Mouse (Mus musculus): ENCODE results near the gene Rps3a1. TPM values are rescaled to one million over a fixed set of nuclear protein-coding genes. Genes with fewer than 3 reads are reported as not detected.
"Not testable (repeated sequence)": the region's sequence is repeated elsewhere in the genome, so short reads cannot be mapped to it uniquely, and the experiment has no call there.

Gene Rps3a1
- total and polyA plus RNA-seq, 2 experiments: 94.6 to 646 TPM

- DNase-seq (ENCODE audit: extremely low read depth, low read depth, low spot score): no peak
- H3K27me3 ChIP-seq (ENCODE audit: control insufficient read depth, insufficient read depth, low read length): no peaks in the 10 kb centered on the region
- 88% methylated on average over 8 of the region's 8 CpGs for WGBS
- H3K9ac ChIP-seq (ENCODE audit: low read depth, low read length): no peak overlapping the region
- peaks cover 34% of the 10 kb centered on the region; the same call in 1 of the 2 replicates for H3K36me3 ChIP-seq (ENCODE audit: control insufficient read depth, insufficient read depth, low read length)
- H3K27ac ChIP-seq (replicated peaks; ENCODE audit: insufficient read depth, low read depth, low read length): no peak overlapping the region
- TF ChIP-seq POLR2A (IDR thresholded peaks at IDR 0.05; ENCODE audit: extremely low read depth, insufficient read depth, low read length) (no peak), CTCF (IDR thresholded peaks at IDR 0.05; ENCODE audit: low read depth, low read length) (no peak)
- H3K4me3 ChIP-seq (ENCODE audit: insufficient read depth, low read depth, low read length): no peak overlapping the region
- no peaks in the 10 kb centered on the region for H3K79me2 ChIP-seq (ENCODE audit: control insufficient read depth, insufficient read depth, low read length)
- no peaks in the 10 kb centered on the region for H3K4me1 ChIP-seq (ENCODE audit: control insufficient read depth, insufficient read depth, low read length)
Measured at GRCm38 (mm10) chr3:86107637-86108539, 34.6 kb downstream of the Rps3a1 start.

- Histone ChIP-seq H3K4me3 (ENCODE audit: insufficient read depth, low read depth, low read length) (no peak overlapping the region), H3K4me1 (ENCODE audit: control insufficient read depth, insufficient read depth, low read length) (no peaks in the 10 kb centered on the region), H3K27me3 (ENCODE audit: control insufficient read depth, insufficient read depth, low read length) (no peaks in the 10 kb centered on the region), H3K79me2 (ENCODE audit: control insufficient read depth, insufficient read depth, low read length) (no peaks in the 10 kb centered on the region), H3K27ac (replicated peaks; ENCODE audit: insufficient read depth, low read depth, low read length) (no peak overlapping the region), H3K9ac (ENCODE audit: low read depth, low read length) (no peak overlapping the region), H3K36me3 (ENCODE audit: control insufficient read depth, insufficient read depth, low read length) (peaks cover 34% of the 10 kb centered on the region; the same call in 1 of the 2 replicates)
- DNase-seq (ENCODE audit: extremely low read depth, low read depth, low spot score): no peak
- no peak for TF ChIP-seq POLR2A (IDR thresholded peaks at IDR 0.05; ENCODE audit: extremely low read depth, insufficient read depth, low read length)
- TF ChIP-seq CTCF (IDR thresholded peaks at IDR 0.05; ENCODE audit: low read depth, low read length): no peak
- 93% methylated on average over 8 of the region's 8 CpGs for WGBS
Measured at GRCm38 (mm10) chr3:86106086-86106632, 36.3 kb downstream of the Rps3a1 start.

- Histone ChIP-seq H3K79me2 (ENCODE audit: control insufficient read depth, insufficient read depth, low read length) (no peaks in the 10 kb centered on the region), H3K9ac (ENCODE audit: low read depth, low read length) (no peak overlapping the region), H3K36me3 (ENCODE audit: control insufficient read depth, insufficient read depth, low read length) (peaks cover 42% of the 10 kb centered on the region; the same call in 1 of the 2 replicates), H3K27me3 (ENCODE audit: control insufficient read depth, insufficient read depth, low read length) (no peaks in the 10 kb centered on the region), H3K27ac (replicated peaks; ENCODE audit: insufficient read depth, low read depth, low read length) (no peak overlapping the region), H3K4me3 (ENCODE audit: insufficient read depth, low read depth, low read length) (no peak overlapping the region), H3K4me1 (ENCODE audit: control insufficient read depth, insufficient read depth, low read length) (no peaks in the 10 kb centered on the region)
- TF ChIP-seq POLR2A (IDR thresholded peaks at IDR 0.05; ENCODE audit: extremely low read depth, insufficient read depth, low read length) (no peak), CTCF (IDR thresholded peaks at IDR 0.05; ENCODE audit: low read depth, low read length) (no peak)
- DNase-seq (ENCODE audit: extremely low read depth, low read depth, low spot score): no peak
- 91% methylated on average over 4 of the region's 4 CpGs for WGBS
Measured at GRCm38 (mm10) chr3:86104909-86105308, 37.6 kb downstream of the Rps3a1 start.

GRCm38 (mm10) chr3:86104433-86104832 lies 38.1 kb downstream of the Rps3a1 start:
- not testable (repeated sequence) for H3K27ac ChIP-seq (replicated peaks; ENCODE audit: insufficient read depth, low read depth, low read length); H3K27me3 ChIP-seq (ENCODE audit: control insufficient read depth, insufficient read depth, low read length); H3K79me2 ChIP-seq (ENCODE audit: control insufficient read depth, insufficient read depth, low read length); H3K9ac ChIP-seq (ENCODE audit: low read depth, low read length); H3K4me1 ChIP-seq (ENCODE audit: control insufficient read depth, insufficient read depth, low read length); H3K4me3 ChIP-seq (ENCODE audit: insufficient read depth, low read depth, low read length); DNase-seq (ENCODE audit: extremely low read depth, low read depth, low spot score)
- peaks cover 46% of the 10 kb centered on the region; the same call in 1 of the 2 replicates for H3K36me3 ChIP-seq (ENCODE audit: control insufficient read depth, insufficient read depth, low read length)
- WGBS: 84% methylated on average over 7 of the region's 7 CpGs

- Histone ChIP-seq H3K9ac (ENCODE audit: low read depth, low read length) (no peak overlapping the region), H3K36me3 (ENCODE audit: control insufficient read depth, insufficient read depth, low read length) (peaks cover 53% of the 10 kb centered on the region), H3K79me2 (ENCODE audit: control insufficient read depth, insufficient read depth, low read length) (no peaks in the 10 kb centered on the region), H3K4me3 (ENCODE audit: insufficient read depth, low read depth, low read length) (no peak overlapping the region), H3K27ac (replicated peaks; ENCODE audit: insufficient read depth, low read depth, low read length) (no peak overlapping the region), H3K27me3 (ENCODE audit: control insufficient read depth, insufficient read depth, low read length) (no peaks in the 10 kb centered on the region), H3K4me1 (ENCODE audit: control insufficient read depth, insufficient read depth, low read length) (no peaks in the 10 kb centered on the region)
- TF ChIP-seq POLR2A (IDR thresholded peaks at IDR 0.05; ENCODE audit: extremely low read depth, insufficient read depth, low read length) (no peak), CTCF (IDR thresholded peaks at IDR 0.05; ENCODE audit: low read depth, low read length) (no peak)
- WGBS: 70% methylated on average over 16 of the region's 18 CpGs
- DNase-seq (ENCODE audit: extremely low read depth, low read depth, low spot score): no peak
Measured at GRCm38 (mm10) chr3:86103449-86104291, 38.8 kb downstream of the Rps3a1 start.

Measured in liver, adult 2 months (tissue).